In the genomic region with DNA sequence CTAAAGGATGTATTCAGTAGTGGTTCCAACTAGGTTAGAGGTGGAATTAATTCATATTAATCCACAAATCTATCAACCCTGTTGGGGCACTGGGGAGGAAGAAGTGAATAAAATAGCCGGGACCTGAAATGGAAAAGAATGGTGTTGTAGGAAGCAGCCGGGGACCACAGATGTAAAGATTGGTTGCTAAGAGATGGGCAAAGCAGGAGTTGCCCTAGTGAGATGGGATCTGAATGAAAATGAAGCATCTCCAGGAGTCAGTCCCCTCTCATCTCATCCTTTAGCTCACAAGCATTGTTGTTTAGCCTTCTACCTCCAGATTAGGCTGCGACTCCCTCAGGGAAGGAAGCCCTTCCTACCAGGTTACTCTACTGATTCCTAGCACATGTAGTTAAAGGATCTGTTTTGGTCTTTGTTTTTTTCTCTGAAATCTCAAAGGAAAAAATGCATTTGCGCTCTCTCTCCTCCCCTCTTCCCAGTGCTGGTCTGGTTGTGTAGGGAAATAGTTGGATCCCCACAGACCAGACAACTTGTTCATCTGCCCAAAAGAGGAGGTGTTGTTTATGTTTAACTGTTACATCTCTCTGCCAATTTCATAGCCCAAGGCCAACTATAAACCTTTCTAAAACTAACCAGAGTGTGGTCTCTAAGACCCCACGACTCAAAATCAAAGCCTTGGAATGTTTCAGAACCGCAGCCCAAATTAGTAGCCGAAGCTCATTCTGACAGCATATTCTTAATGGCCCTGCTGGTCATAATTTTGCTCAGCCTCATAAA, we compare ENCODE assay signal across 15 mouse cellular contexts. TPM values are rescaled to one million over a fixed set of nuclear protein-coding genes. Genes with fewer than 3 reads are reported as not detected.
"Had no signal": no experiment of that assay in that cellular context is flagged by ENCODE, and none has a peak within 500 bp of the region (broad histone marks: within the 10 kb centered on the region; RNA-seq: fewer than 3 reads in every experiment).

No protein-coding gene starts in this region.

- H3K27me3 ChIP-seq: liver, embryonic 15.5 days; stomach, embryonic 15.5 days had no signal

- H3K36me3 ChIP-seq: liver, embryonic 15.5 days; stomach, embryonic 15.5 days had no signal

- H3K4me2 ChIP-seq: liver, embryonic 11.5 days; liver, embryonic 15.5 days; midbrain, embryonic 11.5 days; stomach, embryonic 15.5 days had no signal

- H3K9me3 ChIP-seq: liver, embryonic 15.5 days; stomach, embryonic 15.5 days had no signal

- DNase-seq: kidney, adult 8-10 months; kidney, postnatal 10 days; right cerebral cortex, postnatal 14 days; thymus, adult 2 months; thymus, postnatal 25 days had no signal

- H3K27ac ChIP-seq: layer of hippocampus, adult 2 months; liver, embryonic 15.5 days; macrophage; stomach, embryonic 15.5 days had no signal

- H3K9ac ChIP-seq: liver, embryonic 15.5 days; stomach, embryonic 15.5 days had no signal

- ATAC-seq: intestine, postnatal 0 days; lung, postnatal 0 days had no signal

- H3K4me3 ChIP-seq: layer of hippocampus, adult 2 months; liver, embryonic 15.5 days; megakaryocyte, embryonic 14.5 days; stomach, embryonic 15.5 days had no signal

- H3K4me1 ChIP-seq: liver, embryonic 15.5 days; megakaryocyte, embryonic 14.5 days had no signal

RNA-seq across cellular contexts. Expression of gene Dchs2, which starts 16.1 kb away (rescaled TPM):
- total RNA-seq: monocyte, adult 5-6 weeks had no signal
- polyA plus RNA-seq: macrophage had no signal
